Mouse (Mus musculus): ENCODE results near the gene D430042O09Rik. TPM values are rescaled to one million over a fixed set of nuclear protein-coding genes. Genes with fewer than 3 reads are reported as not detected.

The D430042O09Rik gene
- polyA plus RNA-seq, 1 experiment from 2014 or later, result 8.7 TPM

- Histone ChIP-seq H3K4me3 (ENCODE audit: low read depth, low read length) (no peak overlapping the region), H3K36me3 (ENCODE audit: control insufficient read depth, insufficient read depth, low read length) (no peaks in the 10 kb centered on the region), H3K9me3 (replicated peaks; ENCODE audit: control insufficient read depth, low read length) (no peaks in the 10 kb centered on the region), H3K4me2 (no peak overlapping the region), H3K27ac (ENCODE audit: low read depth, low read length) (no peak overlapping the region), H3K9ac (ENCODE audit: low read depth, low read length) (no peak overlapping the region), H3K27me3 (ENCODE audit: control insufficient read depth, insufficient read depth, low read length) (no peaks in the 10 kb centered on the region), H3K4me1 (ENCODE audit: control insufficient read depth, insufficient read depth, low read length) (peaks cover 7% of the 10 kb centered on the region)
- no peak for ATAC-seq (replicated peaks; ENCODE audit: insufficient number of reproducible peaks, low FRiP score, low TSS enrichment)
- WGBS (ENCODE audit: insufficient replicate concordance), result 85% methylated on average over 2 of the region's 2 CpGs
These were observed 39.1 kb downstream of the D430042O09Rik start for GRCm38 (mm10) chr7:125746621-125747315.

GRCm38 (mm10) chr7:125747316-125747690 lies 39.6 kb downstream of the D430042O09Rik start:
- ATAC-seq (replicated peaks; ENCODE audit: insufficient number of reproducible peaks, low FRiP score, low TSS enrichment), result no peak
- H3K4me3 ChIP-seq (ENCODE audit: low read depth, low read length), result no peak overlapping the region
- WGBS (ENCODE audit: insufficient replicate concordance), result 57% methylated on average over 7 of the region's 7 CpGs

GRCm38 (mm10) chr7:125748186-125748585 lies 40.5 kb downstream of the D430042O09Rik start:
- ATAC-seq (replicated peaks; ENCODE audit: insufficient number of reproducible peaks, low FRiP score, low TSS enrichment), result no peak
- Histone ChIP-seq H3K36me3 (ENCODE audit: control insufficient read depth, insufficient read depth, low read length) (no peaks in the 10 kb centered on the region), H3K4me1 (ENCODE audit: control insufficient read depth, insufficient read depth, low read length) (peaks cover 17% of the 10 kb centered on the region), H3K4me3 (ENCODE audit: low read depth, low read length) (no peak overlapping the region), H3K4me2 (no peak overlapping the region), H3K27me3 (ENCODE audit: control insufficient read depth, insufficient read depth, low read length) (no peaks in the 10 kb centered on the region), H3K9me3 (replicated peaks; ENCODE audit: control insufficient read depth, low read length) (no peaks in the 10 kb centered on the region), H3K9ac (ENCODE audit: low read depth, low read length) (no peak overlapping the region), H3K27ac (ENCODE audit: low read depth, low read length) (no peak overlapping the region)
- 47% methylated on average over 3 of the region's 3 CpGs for WGBS (ENCODE audit: insufficient replicate concordance)

More at GRCm38 (mm10) chr7:125747316-125747690, 39.6 kb downstream of the D430042O09Rik start:
- Histone ChIP-seq H3K4me2 (no peak overlapping the region), H3K4me1 (ENCODE audit: control insufficient read depth, insufficient read depth, low read length) (peaks cover 10% of the 10 kb centered on the region), H3K36me3 (ENCODE audit: control insufficient read depth, insufficient read depth, low read length) (no peaks in the 10 kb centered on the region), H3K9me3 (replicated peaks; ENCODE audit: control insufficient read depth, low read length) (no peaks in the 10 kb centered on the region), H3K27ac (ENCODE audit: low read depth, low read length) (no peak overlapping the region), H3K27me3 (ENCODE audit: control insufficient read depth, insufficient read depth, low read length) (no peaks in the 10 kb centered on the region), H3K9ac (ENCODE audit: low read depth, low read length) (no peak overlapping the region)

GRCm38 (mm10) chr7:125752699-125753325 lies 45.1 kb downstream of the D430042O09Rik start:
- H3K36me3 ChIP-seq (ENCODE audit: control insufficient read depth, insufficient read depth, low read length), result no peaks in the 10 kb centered on the region
- H3K27ac ChIP-seq (ENCODE audit: low read depth, low read length), result peak overlapping the region; percentile 68
- no peak overlapping the region for H3K9ac ChIP-seq (ENCODE audit: low read depth, low read length)
- H3K9me3 ChIP-seq (replicated peaks; ENCODE audit: control insufficient read depth, low read length), result no peaks in the 10 kb centered on the region
- H3K4me2 ChIP-seq, result no peak overlapping the region
- WGBS (ENCODE audit: insufficient replicate concordance), result 62% methylated on average over 7 of the region's 7 CpGs
- no peaks in the 10 kb centered on the region for H3K27me3 ChIP-seq (ENCODE audit: control insufficient read depth, insufficient read depth, low read length)
- no peak overlapping the region for H3K4me3 ChIP-seq (ENCODE audit: low read depth, low read length)
- H3K4me1 ChIP-seq (ENCODE audit: control insufficient read depth, insufficient read depth, low read length), result peaks cover 34% of the 10 kb centered on the region
- no peak; the same call in 1 of the 2 replicates for ATAC-seq (replicated peaks; ENCODE audit: insufficient number of reproducible peaks, low FRiP score, low TSS enrichment)

- 74% methylated on average over 3 of the region's 3 CpGs for WGBS (ENCODE audit: insufficient replicate concordance)
- H3K4me3 ChIP-seq (ENCODE audit: low read depth, low read length), result no peak overlapping the region
- H3K4me1 ChIP-seq (ENCODE audit: control insufficient read depth, insufficient read depth, low read length), result peaks cover 34% of the 10 kb centered on the region
- no peaks in the 10 kb centered on the region for H3K36me3 ChIP-seq (ENCODE audit: control insufficient read depth, insufficient read depth, low read length)
- no peaks in the 10 kb centered on the region for H3K9me3 ChIP-seq (replicated peaks; ENCODE audit: control insufficient read depth, low read length)
- peak overlapping the region; percentile 30 for H3K27ac ChIP-seq (ENCODE audit: low read depth, low read length)
- H3K27me3 ChIP-seq (ENCODE audit: control insufficient read depth, insufficient read depth, low read length), result no peaks in the 10 kb centered on the region
- H3K4me2 ChIP-seq, result no peak overlapping the region
- H3K9ac ChIP-seq (ENCODE audit: low read depth, low read length), result no peak overlapping the region
- no peak for ATAC-seq (replicated peaks; ENCODE audit: insufficient number of reproducible peaks, low FRiP score, low TSS enrichment)
These were observed 45.6 kb downstream of the D430042O09Rik start for GRCm38 (mm10) chr7:125753326-125753715.

- Histone ChIP-seq H3K27ac (ENCODE audit: low read depth, low read length) (peak overlapping the region; percentile 54), H3K36me3 (ENCODE audit: control insufficient read depth, insufficient read depth, low read length) (no peaks in the 10 kb centered on the region), H3K9me3 (replicated peaks; ENCODE audit: control insufficient read depth, low read length) (no peaks in the 10 kb centered on the region), H3K9ac (ENCODE audit: low read depth, low read length) (0 out of 2 replicates have a peak overlapping the region, but pooled peaks have one; percentile 39), H3K4me3 (ENCODE audit: low read depth, low read length) (no peak overlapping the region), H3K4me1 (ENCODE audit: control insufficient read depth, insufficient read depth, low read length) (peaks cover 27% of the 10 kb centered on the region), H3K27me3 (ENCODE audit: control insufficient read depth, insufficient read depth, low read length) (no peaks in the 10 kb centered on the region), H3K4me2 (no peak overlapping the region)
- no peak for ATAC-seq (replicated peaks; ENCODE audit: insufficient number of reproducible peaks, low FRiP score, low TSS enrichment)
- 16% methylated on average over 6 of the region's 6 CpGs for WGBS (ENCODE audit: insufficient replicate concordance)
These were observed 49.1 kb downstream of the D430042O09Rik start for GRCm38 (mm10) chr7:125756806-125757205.

GRCm38 (mm10) chr7:125757896-125758623 lies 50.4 kb downstream of the D430042O09Rik start:
- Histone ChIP-seq H3K36me3 (ENCODE audit: control insufficient read depth, insufficient read depth, low read length) (no peaks in the 10 kb centered on the region), H3K4me2 (no peak overlapping the region), H3K4me3 (ENCODE audit: low read depth, low read length) (no peak overlapping the region), H3K9me3 (replicated peaks; ENCODE audit: control insufficient read depth, low read length) (no peaks in the 10 kb centered on the region), H3K9ac (ENCODE audit: low read depth, low read length) (no peak overlapping the region), H3K27ac (ENCODE audit: low read depth, low read length) (no peak overlapping the region), H3K4me1 (ENCODE audit: control insufficient read depth, insufficient read depth, low read length) (peaks cover 26% of the 10 kb centered on the region), H3K27me3 (ENCODE audit: control insufficient read depth, insufficient read depth, low read length) (no peaks in the 10 kb centered on the region)
- WGBS (ENCODE audit: insufficient replicate concordance), result 48% methylated on average over 6 of the region's 6 CpGs
- no peak for ATAC-seq (replicated peaks; ENCODE audit: insufficient number of reproducible peaks, low FRiP score, low TSS enrichment)

- Histone ChIP-seq H3K4me2 (no peak overlapping the region), H3K27ac (ENCODE audit: low read depth, low read length) (peak overlapping the region; percentile 61), H3K9ac (ENCODE audit: low read depth, low read length) (no peak overlapping the region), H3K9me3 (replicated peaks; ENCODE audit: control insufficient read depth, low read length) (no peaks in the 10 kb centered on the region), H3K36me3 (ENCODE audit: control insufficient read depth, insufficient read depth, low read length) (no peaks in the 10 kb centered on the region), H3K4me3 (ENCODE audit: low read depth, low read length) (no peak overlapping the region), H3K27me3 (ENCODE audit: control insufficient read depth, insufficient read depth, low read length) (no peaks in the 10 kb centered on the region), H3K4me1 (ENCODE audit: control insufficient read depth, insufficient read depth, low read length) (peaks cover 27% of the 10 kb centered on the region)
- WGBS (ENCODE audit: insufficient replicate concordance), result 67% methylated on average over 2 of the region's 2 CpGs
- no peak for ATAC-seq (replicated peaks; ENCODE audit: insufficient number of reproducible peaks, low FRiP score, low TSS enrichment)
These were observed 54.6 kb downstream of the D430042O09Rik start for GRCm38 (mm10) chr7:125762289-125762688.

Measured in heart, embryonic 11.5 days (tissue).